Mouse (Mus musculus): ENCODE measurements around the gene Shisa8. TPM values are rescaled to one million over a fixed set of nuclear protein-coding genes. Genes with fewer than 3 reads are reported as not detected.

Gene Shisa8
- total and polyA plus RNA-seq, 2 experiments = 0.07 to 0.09 TPM

DNA sequence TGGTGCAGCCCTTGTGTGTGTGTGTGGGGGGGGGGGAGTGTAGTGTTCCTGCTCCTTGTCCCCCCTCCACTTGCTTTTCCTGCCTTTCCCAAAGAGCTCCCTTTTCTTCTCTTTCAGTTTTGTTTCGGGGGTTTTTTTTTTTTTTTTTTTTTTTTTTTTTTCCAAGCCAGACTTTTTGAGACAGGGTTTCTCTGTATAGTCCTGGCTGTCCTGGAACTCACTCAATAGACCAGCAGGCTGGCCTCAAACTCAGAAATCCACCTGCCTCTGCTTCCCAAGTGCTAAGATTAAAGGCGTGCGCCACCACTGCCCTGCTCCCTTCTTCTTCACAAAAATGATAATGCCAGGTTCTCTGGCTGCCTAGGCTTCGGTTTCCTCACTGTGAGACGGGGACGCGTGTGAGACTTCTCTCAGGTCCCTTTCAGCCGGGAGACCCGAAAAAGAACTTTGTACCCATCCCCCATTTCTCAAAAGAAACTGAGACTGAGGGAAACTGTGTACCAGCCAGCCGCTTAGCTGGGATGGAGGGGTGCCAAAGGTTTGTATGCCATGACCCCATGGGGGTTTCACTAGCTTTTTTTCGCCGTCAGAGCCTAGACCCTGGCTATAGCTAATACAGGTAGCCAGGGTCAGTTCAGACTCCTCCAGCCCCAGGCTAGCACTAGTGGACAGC lies 7.5 kb upstream of the Shisa8 start:
- TF ChIP-seq POLR2A (IDR thresholded peaks at IDR 0.05; ENCODE audit: extremely low read depth, insufficient read depth, low read length) = no peak
- TF ChIP-seq CTCF (IDR thresholded peaks at IDR 0.05; ENCODE audit: low read depth, low read length) = no peak
- H3K79me2 ChIP-seq (ENCODE audit: control insufficient read depth, insufficient read depth, low read length) = no peaks in the 10 kb centered on the region
- H3K9ac ChIP-seq (ENCODE audit: low read depth, low read length) = no peak overlapping the region
- no peaks in the 10 kb centered on the region for H3K4me1 ChIP-seq (ENCODE audit: control insufficient read depth, insufficient read depth, low read length)
- 76% methylated on average over 11 of the region's 12 CpGs for WGBS
- H3K27ac ChIP-seq (replicated peaks; ENCODE audit: insufficient read depth, low read depth, low read length) = no peak overlapping the region
- H3K4me3 ChIP-seq (ENCODE audit: insufficient read depth, low read depth, low read length) = no peak overlapping the region
- H3K27me3 ChIP-seq (ENCODE audit: control insufficient read depth, insufficient read depth, low read length) = peaks cover 18% of the 10 kb centered on the region
- peak; percentile 24 for DNase-seq (ENCODE audit: extremely low read depth, low read depth, low spot score)
- H3K36me3 ChIP-seq (ENCODE audit: control insufficient read depth, insufficient read depth, low read length) = no peaks in the 10 kb centered on the region

DNA sequence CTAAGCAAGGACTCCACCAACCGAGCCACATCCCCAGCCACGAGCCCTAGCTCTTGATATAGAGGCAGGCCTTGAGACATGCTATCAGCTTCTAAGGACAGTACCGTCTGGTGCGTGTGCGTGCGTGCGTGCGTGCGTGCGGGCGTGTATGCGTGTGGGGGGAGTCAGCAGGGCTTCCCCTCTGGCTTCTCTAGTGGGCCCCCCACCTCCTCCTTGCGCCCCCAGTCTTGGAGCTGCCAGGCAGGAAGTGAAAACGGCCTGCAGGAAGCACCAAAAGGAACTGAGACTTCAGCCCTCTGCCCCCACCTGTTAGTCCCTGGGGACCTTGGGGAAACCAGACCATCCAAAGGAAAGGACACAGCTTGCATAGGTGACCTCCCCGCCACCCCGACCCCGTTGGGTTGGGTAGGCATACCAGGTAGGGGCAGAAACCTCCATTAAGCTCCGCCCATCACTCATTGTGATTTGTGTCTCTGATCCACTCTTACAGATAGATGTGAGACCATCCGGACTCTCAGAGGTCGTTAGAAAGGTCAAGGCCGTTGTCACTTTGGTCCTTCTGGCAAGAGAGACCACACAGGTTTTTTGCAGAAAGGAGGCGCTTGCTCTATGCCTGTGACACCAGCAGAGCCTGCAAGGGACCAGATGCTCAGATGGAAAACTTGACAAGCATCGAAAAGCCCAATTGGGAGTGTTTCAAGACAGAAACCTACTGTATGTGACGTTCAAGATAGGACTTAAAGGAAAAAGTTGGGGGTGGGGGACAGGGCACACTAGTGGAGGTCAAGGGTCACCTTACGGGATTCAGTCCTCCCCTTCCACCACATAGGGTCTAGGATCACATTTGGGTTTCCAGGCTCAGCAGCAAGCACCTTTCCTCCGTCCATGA lies 6.4 kb upstream of the Shisa8 start:
- no peaks in the 10 kb centered on the region for H3K4me1 ChIP-seq (ENCODE audit: control insufficient read depth, insufficient read depth, low read length)
- TF ChIP-seq POLR2A (IDR thresholded peaks at IDR 0.05; ENCODE audit: extremely low read depth, insufficient read depth, low read length) (no peak), CTCF (IDR thresholded peaks at IDR 0.05; ENCODE audit: low read depth, low read length) (no peak)
- WGBS = 75% methylated on average over 26 of the region's 26 CpGs
- H3K4me3 ChIP-seq (ENCODE audit: insufficient read depth, low read depth, low read length) = no peak overlapping the region
- peaks cover 15% of the 10 kb centered on the region; the same call in 1 of the 2 replicates for H3K27me3 ChIP-seq (ENCODE audit: control insufficient read depth, insufficient read depth, low read length)
- no peak overlapping the region for H3K27ac ChIP-seq (replicated peaks; ENCODE audit: insufficient read depth, low read depth, low read length)
- no peak for DNase-seq (ENCODE audit: extremely low read depth, low read depth, low spot score)
- no peaks in the 10 kb centered on the region for H3K36me3 ChIP-seq (ENCODE audit: control insufficient read depth, insufficient read depth, low read length)
- no peaks in the 10 kb centered on the region for H3K79me2 ChIP-seq (ENCODE audit: control insufficient read depth, insufficient read depth, low read length)
- no peak overlapping the region for H3K9ac ChIP-seq (ENCODE audit: low read depth, low read length)

DNA sequence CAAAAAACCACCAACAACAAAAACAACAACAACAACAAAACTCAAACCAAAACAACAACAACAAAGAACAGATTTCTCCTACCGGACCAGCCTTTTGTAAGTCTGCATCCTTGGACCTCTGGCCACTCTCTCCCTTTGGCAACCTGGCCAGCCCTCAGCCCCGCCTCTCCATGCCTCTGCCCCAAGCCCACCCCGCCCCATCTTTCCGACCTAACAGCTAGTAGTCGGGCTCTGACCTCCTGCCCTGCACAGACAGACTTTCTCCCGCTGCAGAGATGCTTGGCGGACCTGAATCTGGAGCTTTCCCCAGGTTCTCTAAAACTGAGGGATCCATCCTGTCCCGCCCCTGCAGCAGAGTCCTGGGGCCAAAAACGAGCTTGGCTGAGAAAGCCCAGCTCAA lies 5.4 kb upstream of the Shisa8 start:
- no peak for TF ChIP-seq CTCF (IDR thresholded peaks at IDR 0.05; ENCODE audit: low read depth, low read length)
- no peak for TF ChIP-seq POLR2A (IDR thresholded peaks at IDR 0.05; ENCODE audit: extremely low read depth, insufficient read depth, low read length)
- Histone ChIP-seq H3K79me2 (ENCODE audit: control insufficient read depth, insufficient read depth, low read length) (no peaks in the 10 kb centered on the region), H3K9ac (ENCODE audit: low read depth, low read length) (no peak overlapping the region), H3K4me3 (ENCODE audit: insufficient read depth, low read depth, low read length) (no peak overlapping the region), H3K27me3 (ENCODE audit: control insufficient read depth, insufficient read depth, low read length) (peaks cover 19% of the 10 kb centered on the region), H3K27ac (replicated peaks; ENCODE audit: insufficient read depth, low read depth, low read length) (no peak overlapping the region), H3K36me3 (ENCODE audit: control insufficient read depth, insufficient read depth, low read length) (no peaks in the 10 kb centered on the region), H3K4me1 (ENCODE audit: control insufficient read depth, insufficient read depth, low read length) (no peaks in the 10 kb centered on the region)
- WGBS = 53% methylated on average over 9 of the region's 9 CpGs
- DNase-seq (ENCODE audit: extremely low read depth, low read depth, low spot score) = no peak

DNA sequence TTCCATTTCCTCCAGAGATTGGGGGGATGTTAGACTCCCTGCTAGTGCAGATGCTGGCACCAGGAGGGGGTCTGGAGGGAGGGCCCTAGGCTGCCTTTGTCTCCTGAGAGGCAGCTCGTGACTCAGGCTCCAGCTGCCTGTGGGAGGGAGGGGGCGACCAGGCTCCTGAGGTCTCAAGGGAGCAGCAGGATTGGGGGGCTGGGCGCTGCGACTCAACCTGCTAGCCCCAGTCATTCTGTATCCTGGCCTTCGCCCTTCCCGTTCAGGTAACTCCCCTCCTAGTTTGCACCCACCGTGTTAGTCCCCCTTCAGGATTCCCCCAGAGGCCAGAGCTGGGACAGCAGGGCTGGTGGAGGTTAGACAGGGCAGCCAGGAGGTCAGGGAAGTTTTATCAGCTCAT lies 4.4 kb upstream of the Shisa8 start:
- no peaks in the 10 kb centered on the region for H3K79me2 ChIP-seq (ENCODE audit: control insufficient read depth, insufficient read depth, low read length)
- 0 out of 2 replicates have a peak, but pooled peaks have one; percentile 5 for TF ChIP-seq CTCF (IDR thresholded peaks at IDR 0.05; ENCODE audit: low read depth, low read length)
- no peak for TF ChIP-seq POLR2A (IDR thresholded peaks at IDR 0.05; ENCODE audit: extremely low read depth, insufficient read depth, low read length)
- no peaks in the 10 kb centered on the region for H3K36me3 ChIP-seq (ENCODE audit: control insufficient read depth, insufficient read depth, low read length)
- WGBS = 48% methylated on average over 7 of the region's 7 CpGs
- H3K27me3 ChIP-seq (ENCODE audit: control insufficient read depth, insufficient read depth, low read length) = peaks cover 26% of the 10 kb centered on the region
- no peaks in the 10 kb centered on the region for H3K4me1 ChIP-seq (ENCODE audit: control insufficient read depth, insufficient read depth, low read length)
- no peak overlapping the region for H3K9ac ChIP-seq (ENCODE audit: low read depth, low read length)
- no peak for DNase-seq (ENCODE audit: extremely low read depth, low read depth, low spot score)
- no peak overlapping the region for H3K27ac ChIP-seq (replicated peaks; ENCODE audit: insufficient read depth, low read depth, low read length)
- no peak overlapping the region for H3K4me3 ChIP-seq (ENCODE audit: insufficient read depth, low read depth, low read length)

DNA sequence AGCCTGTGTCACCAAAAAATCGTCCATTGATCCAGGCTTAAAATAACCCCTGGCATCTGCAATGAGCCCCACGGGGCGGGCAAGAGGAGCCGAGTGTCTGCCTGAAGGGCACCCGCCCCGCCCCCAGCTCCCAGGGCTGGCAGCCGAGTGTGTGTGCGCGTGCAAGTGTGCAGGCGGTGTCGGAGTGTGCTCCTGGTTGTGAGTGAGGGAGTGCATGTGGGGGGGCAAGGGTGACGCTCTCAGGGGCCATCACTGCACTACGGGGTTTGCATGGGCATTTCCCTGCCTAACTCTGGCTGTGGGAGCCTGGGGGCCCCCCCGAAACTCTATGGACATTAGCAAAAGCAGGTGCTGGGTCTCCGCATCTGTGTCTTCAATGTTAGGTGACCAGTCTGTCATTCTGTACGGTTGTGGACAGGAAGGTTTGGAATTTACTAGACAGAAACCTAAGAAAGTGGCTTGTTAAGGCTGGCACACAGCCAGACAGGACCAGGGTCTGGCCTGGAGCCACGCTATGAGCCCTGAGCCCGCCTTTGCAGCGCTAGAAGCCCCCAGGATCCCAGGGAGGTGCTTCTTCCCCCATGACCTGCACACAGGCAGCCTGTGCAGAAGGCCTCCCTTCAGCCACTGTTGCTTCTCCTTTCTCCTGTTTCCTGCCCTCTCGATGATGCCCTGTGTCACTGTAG lies 3.7 kb upstream of the Shisa8 start:
- H3K4me1 ChIP-seq (ENCODE audit: control insufficient read depth, insufficient read depth, low read length) = no peaks in the 10 kb centered on the region; the same call in 1 of the 2 replicates
- no peaks in the 10 kb centered on the region for H3K36me3 ChIP-seq (ENCODE audit: control insufficient read depth, insufficient read depth, low read length)
- no peak for DNase-seq (ENCODE audit: extremely low read depth, low read depth, low spot score)
- H3K27me3 ChIP-seq (ENCODE audit: control insufficient read depth, insufficient read depth, low read length) = peaks cover 32% of the 10 kb centered on the region
- no peak overlapping the region for H3K4me3 ChIP-seq (ENCODE audit: insufficient read depth, low read depth, low read length)
- no peak overlapping the region for H3K9ac ChIP-seq (ENCODE audit: low read depth, low read length)
- TF ChIP-seq POLR2A (IDR thresholded peaks at IDR 0.05; ENCODE audit: extremely low read depth, insufficient read depth, low read length) (no peak), CTCF (IDR thresholded peaks at IDR 0.05; ENCODE audit: low read depth, low read length) (no peak)
- no peaks in the 10 kb centered on the region for H3K79me2 ChIP-seq (ENCODE audit: control insufficient read depth, insufficient read depth, low read length)
- H3K27ac ChIP-seq (replicated peaks; ENCODE audit: insufficient read depth, low read depth, low read length) = no peak overlapping the region
- whole genome bisulfite sequencing = 60% methylated on average over 20 of the region's 20 CpGs

All from liver, adult 2 months (tissue).